Mouse (Mus musculus) embryonic facial prominence, embryonic 14.5 days (tissue): Measurements from ENCODE around the gene Dexi. TPM values are rescaled to one million over a fixed set of nuclear protein-coding genes. Genes with fewer than 3 reads are reported as not detected.

ENCODE experiments used
- ATAC-seq: fragments of 200-750 bp; cut with Nextera tagmentation; 2 replicates; pipeline ENCODE4 v1.8.0; 2017; ENCODE audit warnings: low read depth, moderate number of reproducible peaks, moderate TSS enrichment
- DNase-seq: peaks from one replicate; pipeline ENCODE4 v3.0.0-alpha.2; 2015; ENCODE audit warnings: low spot score
- H3K27ac ChIP-seq: fragments of 300-500 bp; sonication (generic); replicated peaks from 2 replicates; pipeline ENCODE4 v1.5.1; 2014; ENCODE audit warnings: low read depth, mild to moderate bottlenecking, low read length, moderate library complexity
- H3K27me3 ChIP-seq: fragments of 300-500 bp; sonication (generic); replicated peaks from 2 replicates; pipeline ENCODE4 v1.6.1; 2014; ENCODE audit warnings: low read length; ENCODE audit not compliant: control insufficient read depth, insufficient read depth
- H3K36me3 ChIP-seq: fragments of 300-500 bp; sonication (generic); 2 replicates; pipeline ENCODE4 v1.6.1; 2014; ENCODE audit warnings: low read length, mixed read lengths; ENCODE audit not compliant: control insufficient read depth, insufficient read depth
- H3K4me1 ChIP-seq: fragments of 300-500 bp; sonication (generic); 2 replicates; pipeline ENCODE4 v1.6.1; 2014; ENCODE audit warnings: antibody characterized with exemption, low read length; ENCODE audit not compliant: control insufficient read depth, insufficient read depth
- H3K4me2 ChIP-seq: fragments of 300-500 bp; sonication (generic); 2 replicates; pipeline ENCODE4 v1.6.1; 2014; ENCODE audit warnings: low read depth, mild to moderate bottlenecking, low read length, moderate library complexity, mixed read lengths
- H3K4me3 ChIP-seq: fragments of 300-500 bp; sonication (generic); 2 replicates; pipeline ENCODE4 v1.5.1; 2014; ENCODE audit warnings: low read depth, mild to moderate bottlenecking, low read length
- H3K9ac ChIP-seq: fragments of 300-500 bp; sonication (generic); 2 replicates; pipeline ENCODE4 v1.6.1; 2014; ENCODE audit warnings: low read depth, mild to moderate bottlenecking, low read length, moderate library complexity, mixed read lengths
- H3K9me3 ChIP-seq: fragments of 300-500 bp; sonication (generic); 2 replicates; pipeline ENCODE4 v1.6.1; 2016; ENCODE audit warnings: low read length; ENCODE audit not compliant: control insufficient read depth
- WGBS: fragments of 180-500 bp; shearing (Covaris S2); extraction: QIAGEN DNeasy Blood & Tissue Kit; methylation state at CpG from one replicate; pipeline ENCODE4 v1.1.7; 2014; 5-methylcytosine and 5-hydroxymethylcytosine counted together
- polyA plus RNA-seq: library from polyadenylated mRNA; unstranded; fragments of >200 nt; fragmentation: Nextera tagmentation; extraction: Ambion mirVana; gene quantifications from 2 replicates; pipeline ENCODE4 v1.2.1, GENCODE M21; 2014

The Dexi gene
- polyA plus RNA-seq, 1 experiment from 2014 or later: 30.3 TPM

GRCm38 (mm10) chr16:10546865-10547264 is 4.0 kb upstream of the Dexi start:
- peak overlapping the region; percentile 81 for H3K4me2 ChIP-seq
- H3K4me1 ChIP-seq: peaks cover 22% of the 10 kb centered on the region
- no peak overlapping the region for H3K9ac ChIP-seq
- no peak for DNase-seq
- H3K36me3 ChIP-seq: no peaks in the 10 kb centered on the region
- 53% methylated on average over 3 of the region's 3 CpGs for WGBS
- no peak overlapping the region for H3K4me3 ChIP-seq
- no peaks in the 10 kb centered on the region for H3K27me3 ChIP-seq
- H3K27ac ChIP-seq: no peak overlapping the region
- no peaks in the 10 kb centered on the region for H3K9me3 ChIP-seq
- ATAC-seq: no peak

- DNase-seq (peak; percentile 98), ATAC-seq (peak; percentile 93)
- H3K36me3 ChIP-seq: no peaks in the 10 kb centered on the region
- peak within 1 kb of the TSS; percentile 94 for H3K4me3 ChIP-seq
- peak within 1 kb of the TSS; percentile 85 for H3K9ac ChIP-seq
- H3K4me2 ChIP-seq: peak within 1 kb of the TSS; percentile 81
- H3K27me3 ChIP-seq: no peaks in the 10 kb centered on the region
- H3K9me3 ChIP-seq: no peaks in the 10 kb centered on the region
- peaks cover 27% of the 10 kb centered on the region for H3K4me1 ChIP-seq
- H3K27ac ChIP-seq: peak within 1 kb of the TSS; percentile 65
- whole genome bisulfite sequencing: under 1% methylated on average over 47 of the region's 58 CpGs
Observed at GRCm38 (mm10) chr16:10544995-10545622, 2.3 kb upstream of the Dexi start, which contains the start of gene Clec16a. TSS of gene Clec16a (plus strand) at chr16:10545339.

GRCm38 (mm10) chr16:10542266-10542665 is 588 bp downstream of the Dexi start:
- DNase-seq (peak; percentile 14), ATAC-seq (peak; percentile 2; the same call in 1 of the 2 replicates)
- Histone ChIP-seq H3K4me3 (peak overlapping the region; percentile 93), H3K36me3 (no peaks in the 10 kb centered on the region), H3K27ac (peak overlapping the region; percentile 80), H3K9ac (peak overlapping the region; percentile 88), H3K27me3 (no peaks in the 10 kb centered on the region), H3K4me1 (peaks cover 36% of the 10 kb centered on the region), H3K9me3 (no peaks in the 10 kb centered on the region), H3K4me2 (peak overlapping the region; percentile 93)
- 1% methylated on average over 22 of the region's 22 CpGs for WGBS

GRCm38 (mm10) chr16:10541598-10541930 is 1.3 kb downstream of the Dexi start:
- WGBS: 18% methylated on average over 7 of the region's 7 CpGs
- H3K9ac ChIP-seq: peak overlapping the region; percentile 88
- peak overlapping the region; percentile 93 for H3K4me3 ChIP-seq
- DNase-seq: peak; percentile 64
- no peaks in the 10 kb centered on the region for H3K36me3 ChIP-seq
- no peak overlapping the region for H3K27ac ChIP-seq
- H3K9me3 ChIP-seq: no peaks in the 10 kb centered on the region
- H3K27me3 ChIP-seq: no peaks in the 10 kb centered on the region
- peak overlapping the region; percentile 93 for H3K4me2 ChIP-seq
- H3K4me1 ChIP-seq: peaks cover 31% of the 10 kb centered on the region
- no peak for ATAC-seq

- no peak for ATAC-seq
- H3K4me3 ChIP-seq: peak overlapping the region; percentile 93
- H3K36me3 ChIP-seq: no peaks in the 10 kb centered on the region
- H3K4me1 ChIP-seq: peaks cover 26% of the 10 kb centered on the region
- peak overlapping the region; percentile 88 for H3K9ac ChIP-seq
- no peak overlapping the region for H3K27ac ChIP-seq
- WGBS: 68% methylated on average over 16 of the region's 16 CpGs
- no peaks in the 10 kb centered on the region for H3K27me3 ChIP-seq
- H3K4me2 ChIP-seq: peak overlapping the region; percentile 93
- peak; percentile 11 for DNase-seq
- H3K9me3 ChIP-seq: no peaks in the 10 kb centered on the region
Observed at GRCm38 (mm10) chr16:10540763-10541597, 1.9 kb downstream of the Dexi start.

- H3K9me3 ChIP-seq: no peaks in the 10 kb centered on the region
- H3K27me3 ChIP-seq: no peaks in the 10 kb centered on the region
- DNase-seq: no peak
- no peak overlapping the region for H3K27ac ChIP-seq
- H3K4me3 ChIP-seq: no peak overlapping the region
- no peak overlapping the region for H3K4me2 ChIP-seq
- no peak for ATAC-seq
- H3K4me1 ChIP-seq: peaks cover 23% of the 10 kb centered on the region
- peaks cover 3% of the 10 kb centered on the region; the same call in 1 of the 2 replicates for H3K36me3 ChIP-seq
- 76% methylated on average over 3 of the region's 3 CpGs for WGBS
- H3K9ac ChIP-seq: no peak overlapping the region
Observed at GRCm38 (mm10) chr16:10536961-10537360, 5.9 kb downstream of the Dexi start.

- Histone ChIP-seq H3K9me3 (no peaks in the 10 kb centered on the region), H3K27ac (no peak overlapping the region), H3K4me3 (no peak overlapping the region), H3K27me3 (no peaks in the 10 kb centered on the region), H3K36me3 (peaks cover 9% of the 10 kb centered on the region; the same call in 1 of the 2 replicates), H3K4me2 (no peak overlapping the region), H3K4me1 (peaks cover 21% of the 10 kb centered on the region), H3K9ac (no peak overlapping the region)
- DNase-seq: no peak
- ATAC-seq: no peak
- 69% methylated on average over 5 of the region's 5 CpGs for WGBS
Observed at GRCm38 (mm10) chr16:10536323-10536722, 6.5 kb downstream of the Dexi start.

- peaks cover 4% of the 10 kb centered on the region; the same call in 1 of the 2 replicates for H3K4me1 ChIP-seq
Observed at GRCm38 (mm10) chr16:10534567-10534966, 8.3 kb downstream of the Dexi start.

More at GRCm38 (mm10) chr16:10534567-10534966, 8.3 kb downstream of the Dexi start:
- Histone ChIP-seq H3K9me3 (no peaks in the 10 kb centered on the region), H3K4me2 (no peak overlapping the region), H3K27me3 (no peaks in the 10 kb centered on the region), H3K36me3 (peaks cover 25% of the 10 kb centered on the region; the same call in 1 of the 2 replicates), H3K4me3 (no peak overlapping the region), H3K9ac (no peak overlapping the region), H3K27ac (no peak overlapping the region)
- WGBS: 54% methylated on average over 7 of the region's 7 CpGs
- ATAC-seq (peak; percentile 76; the same call in 1 of the 2 replicates), DNase-seq (peak; percentile 68)
